Mouse (Mus musculus) thymus, postnatal 36 days (tissue): ENCODE measurements around the gene Prkaa1.

Experiments
- DNase-seq, 2 experiments: peaks; one replicate each; pipeline ENCODE4 v3.0.0; 2022; ENCODE audit warnings: mixed read lengths in 2 of 2

Prkaa1 gene

DNA sequence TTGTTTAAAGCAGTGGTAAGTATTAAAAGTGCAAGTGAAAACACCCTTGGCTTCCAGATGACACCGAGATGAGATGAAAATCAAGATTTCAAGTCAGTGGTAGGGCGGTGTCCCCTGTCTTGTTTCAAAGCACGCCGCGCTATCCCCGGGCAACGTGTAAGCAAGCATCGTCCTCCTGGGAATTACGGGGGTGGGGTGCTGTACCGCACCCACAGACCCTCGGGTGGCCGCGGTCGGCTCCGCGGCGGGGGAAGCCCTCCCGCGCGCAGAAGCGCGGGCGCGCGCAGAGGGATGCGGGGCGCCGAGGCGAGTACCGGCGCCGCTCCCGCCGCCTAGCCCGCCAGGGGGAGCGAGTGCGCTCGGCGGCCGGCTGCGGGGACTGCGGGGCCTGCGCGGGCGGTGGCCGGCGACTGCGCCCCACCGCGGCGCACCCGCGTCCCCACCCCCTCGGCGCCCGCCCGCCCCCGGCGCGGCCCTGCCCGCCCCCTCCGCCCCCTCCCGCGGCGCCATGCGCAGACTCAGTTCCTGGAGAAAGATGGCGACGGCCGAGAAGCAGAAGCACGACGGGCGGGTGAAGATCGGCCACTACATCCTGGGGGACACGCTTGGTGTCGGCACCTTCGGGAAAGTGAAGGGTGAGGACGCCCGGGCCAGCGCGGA lies at the start of gene Prkaa1:
Gene Prkaa1, plus strand, starts transcription at position 501 of the 660 bp plus-strand sequence.
- peak; percentile 63 to 75 for DNase-seq

DNA sequence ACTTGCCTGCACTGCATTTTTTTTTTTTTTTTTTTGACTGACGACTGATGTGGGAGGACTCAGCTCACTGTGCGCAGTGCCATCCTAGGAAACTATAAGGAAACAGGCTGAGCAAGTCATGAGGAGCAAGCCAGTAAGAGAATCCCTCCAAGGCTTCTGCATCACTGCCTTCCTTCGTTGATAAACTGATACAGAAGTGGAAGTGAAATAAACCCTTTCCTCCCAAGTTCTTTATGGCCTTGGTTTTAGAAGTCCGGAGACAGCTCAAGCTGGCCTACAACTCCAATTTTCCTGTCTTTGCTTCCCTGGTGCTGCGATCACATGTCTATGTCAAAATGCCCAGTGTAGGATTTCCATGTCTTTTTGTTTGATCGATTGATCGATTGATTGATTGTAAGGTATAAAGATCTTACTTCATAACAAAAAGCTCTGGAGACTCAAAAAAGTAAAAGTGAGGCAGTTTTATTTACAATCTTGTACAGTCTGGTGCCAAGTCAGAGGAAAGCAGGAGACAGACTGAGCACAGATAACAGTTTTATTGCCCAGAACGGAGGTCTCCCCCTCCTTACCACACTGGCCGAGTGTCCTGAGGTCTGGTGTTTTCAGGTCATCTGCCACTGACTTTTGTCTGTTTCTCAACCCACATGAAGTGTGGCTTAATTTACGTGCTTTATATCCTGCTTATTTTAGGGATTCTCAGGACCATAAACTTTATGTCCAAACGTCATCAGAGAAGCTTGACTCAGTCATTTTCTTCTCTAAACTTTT lies 47.9 kb upstream of the Prkaa1 start:
- no peak for DNase-seq

DNA sequence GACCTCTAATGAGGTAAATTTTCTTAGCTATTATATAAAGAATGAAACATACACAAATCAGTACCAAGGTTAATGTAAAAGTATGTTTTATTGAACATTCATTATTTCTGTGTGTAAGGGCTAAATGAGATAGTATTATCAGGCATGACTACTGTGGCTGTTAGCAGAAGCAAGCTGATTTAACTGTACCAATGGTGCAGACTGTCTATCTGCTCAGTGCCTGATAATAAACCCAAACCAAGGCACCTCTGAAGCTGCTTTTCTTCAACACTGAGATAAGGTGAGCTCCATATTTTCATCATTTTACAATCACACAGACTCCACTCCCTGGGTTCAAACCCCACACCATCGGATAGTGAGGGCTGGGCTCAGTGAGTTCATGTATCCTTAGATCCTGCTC lies 46.3 kb upstream of the Prkaa1 start:
- no peak for DNase-seq

DNA sequence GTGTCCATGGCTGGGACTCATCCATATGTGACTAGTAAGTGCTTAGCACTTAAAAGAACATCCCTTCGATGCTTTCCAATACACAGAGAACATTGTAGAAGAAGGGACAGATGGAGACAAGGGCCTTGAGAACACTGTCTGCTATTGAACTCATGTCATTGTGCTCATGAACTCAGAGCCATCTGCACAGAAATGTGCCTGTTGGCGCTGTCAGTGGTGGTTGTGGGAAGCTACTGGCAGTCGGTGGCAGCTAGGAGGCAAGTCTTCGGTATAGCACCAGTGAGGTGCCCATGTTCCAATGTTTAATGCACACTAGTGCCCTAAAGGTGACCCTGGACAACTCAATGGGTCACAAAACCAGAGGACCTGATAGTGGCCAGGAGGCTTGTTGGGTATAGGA lies 41.3 kb upstream of the Prkaa1 start:
- no peak for DNase-seq

DNA sequence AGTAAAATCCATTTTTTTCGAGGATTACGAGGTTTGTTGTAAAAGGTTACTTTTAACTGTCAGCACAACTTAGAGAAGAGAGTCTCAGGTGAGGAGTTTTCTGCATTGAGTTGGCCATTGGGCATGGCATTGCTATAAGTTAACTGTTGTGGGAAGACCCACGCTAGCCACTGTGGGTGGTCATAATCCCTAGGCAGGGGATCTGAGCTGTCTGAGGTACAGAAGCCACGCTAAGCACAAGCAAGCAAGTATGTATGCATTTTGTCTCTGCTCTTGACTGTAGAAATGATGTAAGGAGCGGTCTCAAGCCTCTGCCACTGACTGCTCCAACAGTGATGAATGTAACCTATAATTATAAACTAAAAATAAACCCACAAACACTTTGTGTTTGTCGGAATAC lies 37.8 kb upstream of the Prkaa1 start:
- no peak for DNase-seq

DNA sequence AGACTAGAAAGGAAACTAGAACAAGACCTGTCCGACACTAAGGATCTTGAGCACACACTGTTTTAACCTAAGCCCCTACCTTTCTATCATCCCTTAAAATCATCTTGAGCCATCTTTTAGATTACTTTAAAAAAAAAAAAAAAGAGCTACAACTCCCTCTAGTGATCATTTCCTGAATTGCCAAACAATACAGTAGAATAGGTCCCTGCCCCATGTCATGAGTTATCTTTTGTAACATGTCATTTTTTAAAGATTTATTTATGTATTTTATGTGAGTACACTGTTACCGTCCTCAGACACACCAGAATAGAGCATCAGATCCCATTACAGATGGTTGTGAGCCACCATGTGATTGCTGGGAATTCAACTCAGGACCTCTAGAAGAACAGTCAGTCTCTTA lies 37.4 kb upstream of the Prkaa1 start:
- no peak for DNase-seq

DNA sequence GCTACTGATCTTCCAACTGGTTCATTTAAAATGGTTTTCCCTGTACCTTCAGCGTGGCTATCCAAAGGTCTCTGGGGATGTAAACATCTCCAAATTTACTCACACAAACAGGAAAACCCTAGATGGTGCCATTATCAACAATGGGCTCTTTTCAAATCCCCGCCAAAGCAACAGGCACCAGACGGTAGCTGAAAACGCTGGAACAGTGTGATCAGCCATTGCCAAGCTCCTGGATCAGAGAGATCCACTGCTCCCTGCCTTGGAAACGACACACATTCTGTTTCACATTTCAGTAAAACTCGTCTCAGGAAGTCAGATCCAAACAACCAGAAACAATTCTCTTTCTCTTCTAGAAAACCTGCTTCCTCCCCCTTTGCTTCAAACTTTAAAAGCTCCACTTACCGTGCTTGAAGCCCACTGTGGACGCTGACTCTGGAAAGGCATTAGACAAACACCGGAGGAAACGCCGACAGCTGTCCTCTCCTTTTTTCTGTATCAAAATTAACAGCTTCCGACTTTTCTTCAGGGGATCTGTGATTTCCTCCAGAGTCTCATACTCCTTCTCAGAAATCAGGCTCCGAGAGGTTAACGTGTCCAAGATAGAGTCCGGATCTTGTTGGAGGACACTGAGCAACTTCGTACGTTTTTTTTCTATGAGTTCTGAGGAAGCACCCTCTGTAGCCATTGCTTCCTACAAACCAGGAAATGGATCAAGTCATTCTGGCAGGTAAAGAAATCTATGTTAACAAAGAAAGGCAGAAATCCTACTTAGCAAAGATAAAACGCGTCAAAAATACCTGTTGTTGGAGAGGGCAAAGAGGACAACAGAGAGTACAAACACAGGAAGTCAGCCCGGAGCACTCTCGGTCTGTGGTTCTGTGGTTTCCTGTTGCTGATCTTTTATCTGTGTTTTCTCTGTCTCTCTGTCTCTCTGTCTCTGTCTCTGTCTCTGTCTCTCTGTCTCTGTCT lies 35.7 kb upstream of the Prkaa1 start, which contains the start of gene Card6:
Gene Card6, minus strand, starts transcription at position 854 of the 969 bp plus-strand sequence.
- peak; percentile 61 to 70 for DNase-seq

DNA sequence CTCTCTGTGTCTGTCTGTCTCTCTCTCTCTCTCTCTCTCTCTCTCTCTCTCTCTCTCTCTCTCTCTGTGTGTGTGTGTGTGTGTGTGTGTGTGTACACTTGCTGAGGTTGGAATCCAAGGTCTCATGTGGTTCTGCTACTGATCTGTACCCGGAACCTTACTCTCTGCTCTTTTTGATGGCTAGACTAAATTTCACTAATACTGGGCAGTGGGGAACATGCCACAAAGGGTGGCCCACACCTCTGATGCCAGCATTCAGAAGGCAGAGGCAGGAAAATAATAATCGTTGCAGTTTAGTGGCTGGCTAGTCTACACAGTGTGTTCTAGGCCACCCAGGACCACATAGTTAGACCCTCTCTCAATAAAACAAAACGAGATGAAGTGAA lies 35.0 kb upstream of the Prkaa1 start:
- DNase-seq: no peak

DNA sequence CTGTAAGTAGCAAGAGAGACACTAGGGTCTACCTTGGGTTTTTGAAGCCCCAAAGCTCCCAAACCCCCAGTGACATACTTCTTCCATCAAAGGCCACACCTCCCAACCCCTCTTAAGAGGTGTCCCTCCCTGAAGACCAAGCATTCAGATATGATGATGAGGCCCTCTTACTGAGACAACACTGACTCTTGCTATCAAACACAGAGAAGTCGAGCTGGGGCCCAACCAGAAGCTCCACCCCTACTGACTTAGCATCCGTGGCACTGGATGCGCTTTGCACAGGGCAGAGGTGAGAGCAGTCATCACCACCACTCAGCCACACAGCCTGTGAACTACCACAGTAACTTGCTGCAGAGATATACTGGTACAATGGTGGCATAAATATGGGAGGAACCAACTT lies 31.0 kb upstream of the Prkaa1 start:
- DNase-seq: no peak

DNA sequence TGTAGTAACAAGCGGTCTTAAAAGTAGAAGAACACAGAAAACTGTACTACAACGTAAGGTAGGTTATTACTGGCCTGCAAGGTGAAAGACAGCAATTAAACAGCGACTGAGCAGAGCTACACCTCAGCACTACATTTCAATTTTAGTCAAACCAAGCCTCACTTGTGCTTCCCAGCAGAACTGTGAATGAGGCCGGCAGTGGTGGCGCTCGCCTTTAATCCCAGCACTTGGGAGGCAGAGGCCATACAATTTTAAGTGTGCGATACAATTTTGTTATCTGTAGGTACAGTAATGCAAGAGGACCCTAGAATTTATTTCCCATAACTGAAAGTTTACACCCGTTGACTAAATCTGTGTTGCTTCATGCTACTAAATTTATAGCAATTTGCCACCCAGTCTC lies 28.5 kb upstream of the Prkaa1 start:
- no peak for DNase-seq

DNA sequence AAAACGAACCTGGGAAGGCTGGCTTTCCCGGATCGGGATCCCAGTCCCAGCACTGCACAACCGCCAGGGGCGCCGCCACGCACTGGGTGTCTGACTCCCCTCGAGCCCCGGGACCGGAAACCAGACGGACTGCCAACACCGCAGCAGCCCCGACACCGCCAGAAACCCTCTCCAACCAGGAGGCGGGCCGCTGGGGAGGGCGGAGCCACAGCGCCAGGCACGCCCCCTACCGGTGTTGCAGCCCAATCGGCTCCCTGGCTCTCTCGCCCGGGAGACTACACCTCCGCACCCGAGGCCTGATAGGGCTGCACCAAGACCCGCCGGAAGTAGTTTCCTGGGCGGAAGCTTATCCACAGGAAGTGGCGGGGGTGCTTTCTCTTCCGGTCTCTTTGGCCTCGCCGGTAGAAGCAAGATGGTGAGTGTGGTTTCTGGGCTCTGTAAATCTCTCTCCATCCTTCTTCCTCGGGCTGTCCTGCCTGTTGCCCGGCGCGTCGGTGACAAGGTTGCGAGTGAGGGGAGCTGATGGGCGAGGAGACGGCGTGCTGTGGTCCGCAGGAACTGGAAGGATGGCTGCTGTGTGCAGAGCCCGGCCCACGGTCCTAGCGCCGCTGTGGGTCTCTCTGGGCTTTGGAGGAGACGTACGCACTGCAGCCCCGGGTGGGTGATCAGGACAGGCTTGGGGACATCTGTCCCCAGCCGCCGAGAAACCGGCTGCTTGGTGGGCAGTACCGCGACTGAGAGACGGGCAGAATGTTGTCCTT lies 27.2 kb upstream of the Prkaa1 start, which contains the start of gene Rpl37:
Gene Rpl37, plus strand, starts transcription at position 376 of the 761 bp plus-strand sequence.
- DNase-seq: peak; percentile 97 to 98

DNA sequence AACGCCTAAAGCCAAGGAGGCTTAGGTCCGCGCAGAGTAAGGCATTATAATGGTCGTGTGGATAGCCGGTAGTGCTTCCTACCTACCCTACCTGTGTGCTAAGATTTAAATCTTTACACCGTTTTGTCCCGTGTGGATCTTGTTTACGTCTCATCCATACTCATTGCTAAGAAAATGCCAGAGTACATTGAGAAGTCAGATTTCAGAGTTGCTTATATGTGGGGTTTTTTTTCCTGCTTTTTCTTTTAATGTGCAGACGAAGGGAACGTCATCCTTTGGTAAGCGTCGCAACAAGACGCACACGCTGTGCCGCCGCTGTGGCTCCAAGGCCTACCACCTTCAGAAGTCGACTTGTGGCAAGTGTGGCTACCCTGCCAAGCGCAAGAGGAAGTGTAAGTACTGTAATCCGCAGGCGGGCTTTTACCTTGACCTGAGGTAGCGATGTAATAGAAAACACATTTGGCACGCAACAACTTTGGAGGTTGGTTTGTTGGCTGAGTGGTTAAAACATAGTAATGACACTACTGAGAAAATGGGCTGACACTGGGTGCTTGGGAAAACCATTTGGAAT lies 26.5 kb upstream of the Prkaa1 start:
- DNase-seq: peak; percentile 18 to 23

DNA sequence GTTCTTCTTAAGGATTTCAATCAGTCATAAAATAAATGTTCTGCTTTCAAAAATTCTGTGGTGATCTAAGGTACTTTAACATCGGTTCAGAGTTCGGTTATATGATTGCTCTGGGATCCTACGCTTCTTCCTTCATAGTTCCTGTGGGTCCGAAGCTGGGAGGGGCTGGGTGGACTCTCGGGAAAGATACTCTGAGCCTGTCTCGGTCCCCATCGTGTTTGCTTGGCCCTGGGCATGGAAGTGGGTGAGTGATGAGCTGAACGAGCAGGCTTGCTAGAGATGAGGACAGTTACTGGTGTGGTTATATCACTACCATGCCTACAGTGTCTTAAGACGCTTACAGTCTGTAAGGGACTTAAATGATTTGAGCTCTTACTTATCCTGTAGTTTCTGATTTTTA lies 25.0 kb upstream of the Prkaa1 start:
- no peak for DNase-seq

DNA sequence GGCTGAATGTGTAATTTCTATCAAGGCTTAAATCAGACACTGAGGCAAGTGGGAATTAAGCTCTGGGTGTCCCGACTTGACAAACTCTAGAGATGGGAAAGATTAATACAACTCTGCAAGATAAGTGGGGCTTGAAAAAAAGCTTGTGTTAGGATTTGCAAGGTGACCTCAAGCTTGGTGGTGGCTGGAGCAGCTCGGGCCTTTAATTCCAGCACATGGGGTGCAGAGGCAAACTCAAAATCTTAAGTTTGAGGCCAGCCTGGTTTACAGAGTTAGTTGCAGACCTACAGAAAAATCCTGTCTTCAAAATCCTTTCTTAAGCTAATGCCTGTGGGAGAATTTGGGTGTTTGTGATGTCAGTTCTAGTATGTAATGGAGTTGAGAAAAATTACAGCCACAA lies 24.5 kb upstream of the Prkaa1 start:
- no peak for DNase-seq

DNA sequence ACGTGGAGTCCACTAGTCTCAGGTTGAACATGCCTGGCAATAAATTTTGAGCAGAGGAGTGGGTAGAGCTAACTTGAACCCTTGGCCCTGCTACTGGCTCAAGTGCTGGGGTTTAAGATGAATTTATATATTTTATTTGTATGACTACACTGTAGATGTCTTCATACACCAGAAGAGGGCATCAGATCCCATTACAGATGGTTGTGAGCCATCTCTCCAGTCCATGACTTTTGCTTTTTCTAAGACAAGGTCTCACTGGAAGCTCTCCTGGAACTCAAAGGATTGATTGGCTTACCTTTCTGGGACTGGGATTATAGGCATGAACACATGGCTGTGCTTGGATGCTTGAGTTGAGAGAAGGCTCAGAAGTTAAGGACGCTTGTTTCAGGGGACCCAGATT lies 24.0 kb upstream of the Prkaa1 start:
- DNase-seq: no peak

DNA sequence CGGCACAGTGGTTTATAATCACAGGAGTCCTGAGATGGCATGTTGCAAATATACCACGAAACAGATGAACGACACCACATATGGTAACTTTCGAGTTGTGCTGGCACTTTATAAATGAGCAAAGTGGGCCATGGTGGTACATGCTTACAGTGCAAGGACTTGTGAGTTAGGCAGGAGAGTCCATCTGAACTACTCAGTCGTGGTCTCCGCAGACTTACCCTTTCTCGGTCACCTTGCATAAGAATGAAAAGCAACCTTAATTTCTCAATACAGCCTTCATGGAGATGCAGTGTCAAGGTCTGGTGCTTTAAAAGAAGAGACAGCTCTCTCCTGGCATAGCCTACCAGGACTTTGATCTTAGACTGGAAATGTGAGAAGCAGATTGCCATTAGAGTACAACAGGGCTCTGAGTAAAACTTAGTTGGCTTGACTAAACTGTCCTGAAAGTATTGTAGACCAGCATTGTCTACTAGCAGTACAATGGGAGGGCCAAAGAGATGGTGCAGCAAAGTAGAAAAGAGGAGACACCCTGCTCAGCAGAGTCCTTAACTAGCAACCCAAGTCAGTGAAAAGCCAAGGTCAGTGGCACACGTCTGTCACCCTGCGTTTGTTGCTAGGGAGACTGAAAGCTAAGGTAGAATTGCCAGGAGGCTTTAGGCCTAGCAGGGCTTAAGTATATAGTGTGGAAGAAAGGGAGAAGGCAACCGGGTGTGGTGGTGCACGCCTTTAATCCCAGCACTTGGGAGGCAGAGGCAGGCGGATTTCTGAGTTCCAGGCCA lies 21.9 kb upstream of the Prkaa1 start:
- DNase-seq: no peak

DNA sequence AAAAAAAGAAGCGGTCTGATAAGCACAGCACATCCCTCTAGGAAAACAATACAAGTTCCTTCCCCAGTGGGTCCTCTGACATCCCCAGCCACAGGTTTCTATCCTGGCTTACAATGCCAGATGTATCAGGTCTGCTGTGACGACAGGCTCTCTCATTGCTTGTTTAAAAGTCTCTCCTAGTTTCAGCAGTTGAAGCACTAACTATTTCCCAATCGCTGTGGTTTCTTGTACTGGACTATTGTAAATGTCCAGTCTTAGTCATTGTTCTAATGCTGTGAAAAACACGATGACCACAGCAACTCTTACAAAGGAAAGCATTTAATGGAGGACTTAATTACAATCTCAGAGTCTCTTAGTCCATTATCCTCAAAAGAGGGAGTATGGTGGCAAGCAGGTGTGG lies 17.2 kb upstream of the Prkaa1 start:
- no peak for DNase-seq

DNA sequence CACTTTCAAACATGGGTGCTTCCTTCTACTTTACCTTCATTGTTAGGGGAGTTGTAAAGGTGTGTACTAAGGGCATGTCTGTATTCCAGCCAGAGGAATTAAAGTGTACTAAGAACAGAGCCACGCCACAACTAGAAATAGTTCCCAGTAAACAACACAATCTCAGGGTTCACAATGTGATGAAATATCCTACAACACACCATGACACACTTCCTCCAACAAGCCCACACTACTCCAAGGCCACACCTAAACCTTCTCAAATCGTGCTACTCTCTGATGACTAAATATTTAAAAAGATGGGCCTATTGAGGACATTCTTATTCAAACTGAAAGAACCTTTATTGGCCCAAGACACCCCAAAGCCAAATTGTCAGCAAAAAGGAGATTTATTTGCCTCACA lies 16.2 kb upstream of the Prkaa1 start:
- no peak for DNase-seq

DNA sequence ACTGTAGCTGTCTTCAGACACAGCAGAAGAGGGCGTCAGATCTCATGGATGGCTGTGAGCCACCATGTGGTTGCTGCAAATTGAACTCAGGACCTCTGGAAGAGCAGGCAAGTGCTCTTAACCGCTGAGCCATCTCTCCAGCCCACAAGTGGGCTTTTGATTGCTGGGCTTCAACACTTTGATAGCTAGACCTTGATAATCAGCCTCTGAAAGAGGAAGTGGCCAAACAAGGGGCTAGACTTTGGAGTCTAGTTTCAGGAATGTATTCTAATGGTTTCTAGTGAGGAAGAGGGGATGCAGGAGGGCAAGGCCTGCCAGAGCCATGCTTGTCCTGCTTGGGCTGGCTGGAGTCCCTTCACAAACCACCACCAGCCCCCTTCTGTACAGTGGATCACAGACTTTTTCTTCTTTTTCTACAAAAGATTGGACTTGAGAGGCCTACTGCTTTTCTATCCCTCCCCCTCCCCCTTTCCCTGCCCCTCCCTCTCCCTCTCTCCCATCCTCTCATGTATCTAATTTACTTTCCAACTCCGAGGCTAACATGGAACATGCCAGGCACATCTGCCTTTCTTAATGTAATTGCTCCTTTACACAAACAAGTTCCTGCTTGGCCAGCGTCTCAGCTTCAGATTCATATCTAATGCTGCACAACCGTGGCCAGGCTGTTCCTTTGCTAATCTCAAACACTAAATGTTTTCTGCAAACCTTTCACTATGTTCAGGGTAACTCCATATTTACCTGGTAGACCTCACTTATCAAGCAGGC lies 15.3 kb upstream of the Prkaa1 start:
- DNase-seq: no peak

DNA sequence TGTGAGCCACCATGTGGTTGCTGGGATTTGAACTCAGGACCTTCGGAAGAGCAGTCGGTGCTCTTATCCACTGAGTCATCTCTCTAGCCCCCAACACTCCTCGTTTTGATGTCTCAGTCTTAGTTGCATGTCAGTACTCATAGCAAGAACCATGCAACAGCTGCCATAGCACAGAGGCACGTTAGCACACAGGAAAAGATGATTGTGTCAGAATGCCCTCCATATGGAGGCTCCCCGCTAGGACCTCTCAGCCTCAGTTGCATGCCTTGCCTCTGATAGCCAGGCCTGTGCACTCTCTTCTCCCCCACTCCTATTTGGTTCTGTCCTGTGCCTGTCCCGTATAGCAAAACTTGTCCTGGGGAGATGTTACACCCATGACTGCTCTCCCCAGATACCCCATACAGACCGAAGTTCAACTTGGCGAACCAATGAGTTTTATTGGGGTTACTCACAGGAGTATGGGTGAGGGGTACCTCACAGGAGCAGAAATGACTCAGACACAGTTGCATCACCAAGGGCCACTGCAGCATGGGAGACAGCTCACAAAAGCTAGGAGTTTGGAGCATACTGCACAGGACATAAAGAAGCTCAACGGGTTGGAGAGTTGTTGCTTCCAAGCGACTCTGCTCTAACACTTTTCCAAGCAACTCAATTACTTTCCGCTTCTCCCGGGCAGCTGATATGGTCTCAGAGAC lies 14.4 kb upstream of the Prkaa1 start:
- no peak for DNase-seq
